Mouse (Mus musculus) spleen, embryonic (tissue): ENCODE results near the gene Zfp688.
"Not testable (repeated sequence)": the region's sequence is repeated elsewhere in the genome, so short reads cannot be mapped to it uniquely, and the experiment has no call there.

ENCODE experiments used
- CTCF ChIA-PET: fragments of 350-600 bp; sonication (Branson Sonifier 250); formaldehyde crosslinking; loops from one replicate; lab custom pipeline; 2022; lab: Charles Lee

Gene Zfp688

DNA sequence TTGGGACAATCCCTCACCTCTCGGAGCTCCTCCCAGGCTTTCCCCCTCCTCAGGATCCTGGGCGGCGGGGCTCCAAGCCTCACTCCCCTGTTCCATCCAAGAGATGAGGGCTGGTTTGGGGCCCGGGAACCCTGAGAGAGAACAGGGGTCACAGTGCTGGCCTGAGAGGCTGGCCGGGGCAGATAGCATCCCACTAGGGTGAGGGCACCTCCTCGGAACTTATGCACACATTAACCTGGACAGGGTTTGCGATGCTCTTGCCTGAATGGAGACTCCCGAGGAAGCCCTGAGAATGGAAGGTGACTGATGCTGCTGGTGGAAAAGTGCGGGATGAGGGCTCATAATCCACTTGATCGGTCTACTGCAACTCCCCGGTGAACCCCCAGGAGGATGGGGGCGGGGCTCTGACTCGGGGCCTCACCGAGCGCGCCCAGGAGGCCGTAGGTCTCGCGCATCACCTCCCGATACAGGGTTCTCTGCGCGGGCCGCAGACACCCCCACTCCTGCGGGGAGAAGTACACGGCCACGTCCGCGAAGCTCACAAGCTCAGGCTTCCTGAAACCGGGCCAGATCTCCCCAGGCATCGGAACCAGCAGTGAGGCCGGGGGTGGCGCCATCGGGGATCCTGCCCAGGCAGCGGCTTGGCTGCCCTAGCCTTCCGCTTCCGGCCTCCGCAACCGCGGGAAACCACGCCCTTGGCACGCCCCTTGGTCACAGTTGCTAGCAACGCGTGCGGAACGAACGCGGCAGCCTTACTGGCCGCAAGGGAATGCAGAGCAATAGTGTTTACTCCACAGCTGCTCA is at the start of gene Zfp688:
TSS of gene Zfp688 (minus strand) at position 681 of the 804 bp plus-strand sequence.
- CTCF ChIA-PET: interaction anchor here (0.6 to 0.8 kb wide), 3 partner anchors 66 to 462 kb away, joined by 3 to 6 read pairs (median 3); no protein-coding TSS in a partner anchor

DNA sequence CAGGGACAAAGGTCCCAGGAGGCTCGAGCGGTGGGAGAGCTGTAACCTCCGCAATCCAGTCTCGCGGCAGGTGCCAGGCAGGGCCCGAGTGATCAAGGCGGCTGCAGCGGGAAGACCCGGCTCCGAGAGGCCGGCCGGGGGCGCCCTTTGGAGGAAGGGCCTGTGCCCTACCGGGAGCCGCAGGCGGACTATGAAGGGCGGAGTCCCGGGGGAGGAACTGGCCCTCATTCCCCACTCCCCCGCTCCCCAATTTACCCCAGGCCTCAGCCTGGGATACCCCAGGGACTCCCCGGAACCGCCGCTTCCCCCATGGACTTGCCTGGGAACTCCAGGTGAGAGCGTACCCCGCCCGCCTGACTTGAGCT is 49.8 kb upstream of the Zfp688 start:
- CTCF ChIA-PET: no interaction called here

DNA sequence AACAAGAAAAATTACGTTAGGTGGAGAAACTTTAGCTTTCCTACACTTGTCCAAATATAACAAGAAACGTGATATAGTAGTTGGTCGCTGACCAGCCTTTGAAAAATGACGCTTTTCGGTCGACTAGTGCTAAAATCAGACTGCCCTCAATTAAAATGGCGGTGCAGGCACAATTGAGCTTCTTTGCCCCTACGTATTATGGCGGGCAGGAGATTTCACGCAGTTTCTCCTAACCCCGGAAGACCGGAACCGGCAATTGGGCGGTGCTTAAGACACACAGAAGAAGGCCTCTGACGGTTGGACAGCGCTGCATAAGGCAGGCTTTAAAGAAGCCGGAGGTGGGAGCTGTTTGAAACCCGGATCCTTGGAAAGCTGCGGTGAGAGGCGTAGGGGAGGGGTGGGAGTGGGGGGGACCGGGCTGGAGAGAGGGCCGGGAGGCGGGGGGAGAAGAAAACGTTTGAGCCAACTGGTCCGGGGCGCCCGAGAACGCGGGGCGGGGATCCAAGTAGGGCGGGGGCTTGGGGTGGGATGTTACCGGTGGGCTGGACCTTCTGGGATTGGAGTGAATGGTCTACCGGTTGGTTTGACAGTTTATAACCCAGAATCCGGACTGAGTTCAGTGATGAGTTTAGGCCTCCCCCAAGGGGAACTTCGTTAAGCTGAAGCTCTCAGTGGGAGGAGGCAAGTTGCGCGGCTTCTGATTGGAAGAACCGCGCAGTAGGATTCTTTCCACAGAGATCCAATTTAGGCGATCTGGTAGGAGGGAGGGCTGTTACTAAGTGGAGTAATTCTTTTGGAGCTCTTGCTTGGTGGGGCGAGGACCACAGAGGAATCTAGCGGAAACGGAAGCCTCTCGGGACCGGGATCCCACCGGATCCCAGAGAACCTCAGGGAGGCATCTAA is 49.1 kb upstream of the Zfp688 start:
- CTCF ChIA-PET: interaction anchor here (0.6 kb wide), 1 partner anchor 77 kb away, joined by 5 read pairs; no protein-coding TSS in a partner anchor

DNA sequence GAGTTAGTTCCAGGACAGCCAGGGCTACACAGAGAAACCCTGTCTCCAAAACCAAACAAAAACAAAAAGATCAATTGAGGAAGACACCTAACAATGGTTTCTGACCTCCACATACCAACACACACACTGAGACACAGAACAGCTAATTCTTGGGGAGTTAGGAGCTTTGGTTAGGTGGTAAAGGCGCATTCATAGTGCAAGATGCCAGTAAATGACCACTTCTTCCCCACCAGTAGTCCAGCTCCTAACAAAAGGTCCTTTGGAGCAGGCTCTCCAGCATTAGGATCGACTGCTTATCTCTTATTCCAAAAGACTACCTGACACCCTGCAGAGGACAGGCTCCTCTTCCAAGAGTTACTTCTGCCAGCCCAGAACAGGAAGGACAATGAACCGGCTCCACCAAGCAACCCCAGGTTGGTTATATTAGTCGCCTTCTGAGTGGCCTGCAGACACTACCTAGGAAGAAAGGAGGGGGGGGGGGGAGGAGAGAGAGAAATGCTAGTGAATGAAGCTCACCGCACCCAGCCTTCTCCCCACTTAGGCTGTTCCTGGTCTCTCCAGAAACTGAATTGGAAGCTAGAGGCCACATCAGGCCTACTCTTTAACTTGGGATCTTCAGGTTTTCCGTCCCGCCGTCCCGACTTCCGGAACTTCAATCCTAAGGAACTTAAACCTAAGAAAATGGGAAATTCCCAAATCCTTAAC is 48.3 kb upstream of the Zfp688 start:
- CTCF ChIA-PET: interaction anchor here (0.6 kb wide), 1 partner anchor 76 kb away, joined by 5 read pairs; no protein-coding TSS in a partner anchor

DNA sequence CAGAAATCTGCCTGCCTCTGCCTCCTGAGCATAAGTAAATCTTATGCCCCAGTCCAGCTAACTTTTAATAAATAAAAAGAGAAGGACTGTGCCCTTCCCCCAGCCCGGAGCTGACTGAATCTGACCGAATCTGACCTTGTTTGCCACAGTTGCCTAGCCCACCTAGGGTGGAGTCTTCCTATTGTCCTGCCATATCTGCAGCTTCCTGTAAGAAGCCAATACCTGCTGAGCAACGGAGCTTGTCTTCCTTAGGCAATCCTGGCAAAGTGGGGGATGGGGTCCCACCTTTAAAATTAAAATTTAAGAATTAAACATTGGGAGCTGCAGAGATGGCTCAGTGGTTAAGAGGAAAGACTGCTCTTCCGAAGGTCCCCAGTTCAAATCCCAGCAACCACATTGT is 44.7 kb upstream of the Zfp688 start:
- CTCF ChIA-PET: interaction anchor here (0.6 kb wide), 1 partner anchor 27 kb away, joined by 4 read pairs; no protein-coding TSS in a partner anchor

DNA sequence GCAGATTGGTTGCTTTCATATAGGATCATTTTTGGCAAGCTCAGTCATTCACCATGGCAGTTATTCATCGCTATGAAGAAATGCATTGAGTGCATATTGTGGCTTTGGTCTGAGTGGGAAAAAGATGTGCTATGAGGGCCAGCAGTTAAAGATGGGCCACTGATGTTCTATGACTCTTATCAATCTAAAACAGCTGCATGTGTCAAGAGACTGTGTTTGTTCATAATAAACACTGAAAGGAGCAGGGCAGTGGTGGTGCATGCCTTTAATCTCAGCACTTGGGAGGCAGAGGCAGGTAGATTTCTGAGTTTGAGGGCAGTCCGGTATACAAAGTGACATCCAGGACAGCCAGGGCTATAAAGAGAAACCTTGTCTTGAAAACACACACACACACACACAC is 43.8 kb upstream of the Zfp688 start:
- CTCF ChIA-PET: interaction anchor here (0.6 kb wide), 1 partner anchor 26 kb away, joined by 4 read pairs; no protein-coding TSS in a partner anchor

DNA sequence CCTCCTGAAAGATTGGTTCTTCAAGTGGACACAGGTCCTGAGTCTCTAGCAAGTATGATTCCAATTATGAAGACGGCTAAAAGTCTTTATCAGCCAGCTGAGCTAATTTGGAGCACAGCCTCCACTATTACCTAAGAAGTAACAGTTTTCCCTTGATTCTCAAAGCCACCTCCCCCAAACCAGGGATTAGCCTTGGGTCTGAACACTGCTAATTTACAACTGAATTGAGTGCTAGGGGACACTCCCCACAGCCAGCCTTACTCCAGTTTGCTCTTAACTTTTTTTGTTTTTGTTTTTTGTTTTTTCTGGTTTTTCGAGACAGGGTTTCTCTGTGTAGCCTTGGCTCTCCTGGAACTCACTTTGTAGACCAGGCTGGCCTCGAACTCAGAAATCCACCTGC is 43.3 kb upstream of the Zfp688 start:
- CTCF ChIA-PET: no interaction called here

DNA sequence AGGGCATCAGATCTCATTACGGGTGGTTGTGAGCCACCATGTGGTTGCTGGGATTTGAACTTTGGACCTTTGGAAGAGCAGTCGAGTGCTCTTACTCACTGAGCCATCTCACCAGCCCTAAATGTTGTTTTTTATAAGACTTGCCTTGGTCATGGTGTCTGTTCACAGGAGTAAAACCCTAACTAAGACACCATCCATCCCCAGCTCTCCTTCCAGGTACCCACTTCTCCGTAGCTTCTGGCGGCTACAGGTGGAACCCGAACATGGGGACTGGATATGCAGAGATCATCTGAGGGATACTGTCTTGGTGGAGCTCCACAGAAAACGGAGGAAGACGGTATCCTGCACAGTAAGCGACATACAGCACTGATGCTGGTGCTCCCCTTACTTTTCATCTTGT is 37.4 kb upstream of the Zfp688 start, which contains the start of gene Prr14:
TSS of gene Prr14 (plus strand) at position 301 of the 400 bp plus-strand sequence.
- CTCF ChIA-PET: not testable (repeated sequence)

DNA sequence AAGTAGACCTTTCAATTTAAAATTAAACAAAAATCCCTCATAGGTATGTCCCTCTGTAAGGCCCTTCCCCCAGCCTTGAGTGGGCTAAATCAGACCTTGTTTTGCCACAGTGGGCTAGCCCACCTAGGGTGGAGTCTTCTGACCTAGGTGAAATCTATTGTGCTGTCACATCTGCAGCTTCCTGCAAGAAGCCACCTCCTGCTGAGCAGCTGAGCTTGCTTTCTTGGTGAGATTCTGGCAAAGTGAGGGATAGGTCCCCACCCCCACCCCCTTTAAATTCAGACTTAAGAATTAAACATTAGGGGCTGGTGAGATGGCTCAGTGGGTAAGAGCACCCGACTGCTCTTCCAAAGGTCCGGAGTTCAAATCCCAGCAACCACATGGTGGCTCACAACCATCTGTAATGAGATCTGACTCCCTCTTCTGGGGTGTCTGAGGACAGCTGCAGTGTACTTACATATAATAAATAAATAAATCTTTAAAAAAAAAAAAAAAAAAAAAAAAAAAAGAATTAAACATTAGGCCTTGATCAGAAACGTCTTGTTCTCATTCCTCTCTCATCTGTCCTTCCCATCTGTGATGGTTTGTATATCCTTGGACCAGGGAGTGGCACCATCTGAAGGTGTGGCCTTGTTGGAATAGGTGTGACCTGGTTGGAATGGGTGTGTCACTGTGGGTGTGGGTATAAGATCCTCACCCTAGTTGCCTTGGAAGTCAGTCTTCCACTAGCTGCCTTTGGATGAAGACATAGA is 36.7 kb upstream of the Zfp688 start:
- CTCF ChIA-PET: interaction anchor here (0.7 kb wide), 1 partner anchor 940 kb away, joined by 4 read pairs; no protein-coding TSS in a partner anchor

DNA sequence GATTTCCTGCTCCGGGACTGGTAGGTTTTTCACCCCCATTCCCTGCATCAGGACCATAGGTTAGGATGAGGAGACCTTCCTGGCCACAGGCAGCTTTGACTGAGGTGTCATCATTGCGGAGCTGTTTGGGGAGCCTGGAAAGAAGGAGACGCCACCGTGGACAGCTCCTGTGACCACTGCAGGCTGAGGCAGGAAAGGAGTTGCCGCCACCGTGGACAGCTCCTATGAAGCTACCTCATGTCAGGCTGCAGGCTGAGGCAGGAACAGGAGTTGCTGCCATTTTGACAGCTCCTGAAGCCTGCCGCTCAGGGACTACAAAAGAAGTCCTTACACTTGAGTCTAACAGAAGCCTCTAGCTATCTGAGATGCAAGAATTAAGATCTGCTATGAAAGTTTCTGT is 33.0 kb upstream of the Zfp688 start:
- CTCF ChIA-PET: interaction anchor here (1.0 kb wide), 1 partner anchor 34 kb away, joined by 5 read pairs; no protein-coding TSS in a partner anchor

DNA sequence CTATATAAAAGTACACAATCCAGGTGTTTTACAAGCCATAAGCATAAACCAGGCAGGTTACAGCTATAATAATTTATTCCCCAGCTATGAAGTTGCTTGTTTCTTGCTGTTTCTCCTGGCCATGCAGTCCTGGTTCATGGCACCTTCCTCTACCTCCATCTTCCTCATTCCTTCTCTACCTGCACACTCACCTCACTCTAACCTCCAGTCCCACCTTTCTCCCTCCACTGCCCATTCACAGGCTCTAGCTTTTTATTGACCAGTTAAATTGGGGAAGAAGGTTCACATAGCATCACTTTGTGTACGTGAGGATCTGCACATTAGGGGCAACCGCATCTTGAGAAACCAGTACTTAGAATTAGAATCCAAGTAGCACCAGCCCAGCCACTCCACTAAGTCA is 31.2 kb upstream of the Zfp688 start:
- CTCF ChIA-PET: interaction anchor here (0.6 kb wide), 1 partner anchor 28 kb away, joined by 3 read pairs; no protein-coding TSS in a partner anchor

DNA sequence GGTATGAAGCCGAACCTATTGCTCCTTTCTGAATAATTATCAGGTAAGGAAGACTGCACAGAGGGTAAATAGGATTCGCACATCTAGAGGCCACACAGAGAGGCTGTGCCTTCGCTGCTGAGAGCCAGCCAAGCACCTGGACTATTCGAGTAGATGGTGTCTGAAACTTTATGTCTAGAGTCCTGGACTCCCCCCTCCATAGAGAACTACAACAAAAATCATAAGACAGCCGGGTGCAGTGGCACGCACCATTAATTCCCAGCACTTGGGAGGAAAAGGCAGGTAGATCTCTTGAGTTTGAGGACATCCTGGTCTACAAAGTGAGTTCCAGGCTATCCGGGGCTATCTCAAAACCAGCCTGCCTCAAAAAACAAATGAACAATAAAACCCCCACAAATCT is 28.1 kb upstream of the Zfp688 start:
- CTCF ChIA-PET: no interaction called here

DNA sequence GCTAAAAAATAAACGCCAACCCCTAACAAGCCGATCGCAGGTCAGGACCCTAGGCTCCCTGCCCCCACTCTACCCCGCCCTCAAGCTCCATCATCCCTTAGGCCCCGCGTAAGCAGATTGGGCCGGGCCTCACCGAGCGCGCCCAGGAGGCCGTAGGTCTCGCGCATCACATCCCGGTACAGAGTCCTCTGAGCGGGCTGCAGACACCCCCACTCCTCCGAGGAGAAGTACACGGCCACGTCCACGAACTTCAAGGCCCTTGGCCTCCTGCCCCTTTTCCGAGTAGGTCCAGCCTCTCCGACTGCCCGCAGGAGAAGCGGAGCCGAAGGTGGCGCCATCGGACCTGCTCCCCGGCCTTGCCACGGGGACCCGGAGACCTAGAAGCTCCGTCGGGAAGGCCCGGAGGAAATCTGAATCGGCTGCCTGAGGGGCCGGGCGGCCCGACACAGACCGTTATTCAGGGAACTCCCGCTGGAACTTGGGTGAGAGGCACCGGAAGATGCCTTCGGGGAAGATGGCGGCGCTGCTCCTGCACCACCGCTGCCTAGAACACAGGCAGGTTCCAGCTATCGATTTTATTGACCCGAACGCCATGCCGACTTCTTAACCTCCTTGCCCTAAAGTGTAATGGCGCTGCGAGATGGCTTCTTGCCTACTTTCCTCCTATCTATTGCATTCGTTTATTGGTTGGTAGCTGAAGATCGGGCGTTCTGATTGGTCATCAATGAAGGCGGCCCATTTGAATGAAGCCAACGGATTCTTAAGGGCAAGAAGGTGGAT is 26.8 kb upstream of the Zfp688 start, which contains the start of gene Zfp689:
TSS of gene Zfp689 (minus strand) at position 638 of the 780 bp plus-strand sequence.
- CTCF ChIA-PET: no interaction called here

DNA sequence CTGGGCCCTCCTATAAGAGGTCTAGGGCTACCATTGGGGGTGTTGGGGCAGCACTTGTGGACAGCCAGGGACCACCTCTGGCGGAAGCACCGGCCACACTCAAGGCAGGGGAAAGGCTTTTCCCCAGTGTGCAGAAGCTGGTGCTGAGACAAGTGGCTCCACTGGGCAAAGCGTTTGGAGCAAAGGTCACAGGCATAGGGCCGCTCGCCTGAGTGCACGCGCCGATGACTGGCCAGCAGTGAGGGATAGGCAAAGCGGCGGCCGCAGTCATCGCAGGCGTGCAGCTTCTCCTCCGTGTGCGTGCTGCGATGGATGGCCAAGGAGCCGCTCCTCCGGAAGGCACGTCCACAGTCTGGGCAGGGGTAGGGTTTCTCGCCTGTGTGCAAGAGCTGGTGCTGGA is 22.1 kb upstream of the Zfp688 start:
- CTCF ChIA-PET: no interaction called here

DNA sequence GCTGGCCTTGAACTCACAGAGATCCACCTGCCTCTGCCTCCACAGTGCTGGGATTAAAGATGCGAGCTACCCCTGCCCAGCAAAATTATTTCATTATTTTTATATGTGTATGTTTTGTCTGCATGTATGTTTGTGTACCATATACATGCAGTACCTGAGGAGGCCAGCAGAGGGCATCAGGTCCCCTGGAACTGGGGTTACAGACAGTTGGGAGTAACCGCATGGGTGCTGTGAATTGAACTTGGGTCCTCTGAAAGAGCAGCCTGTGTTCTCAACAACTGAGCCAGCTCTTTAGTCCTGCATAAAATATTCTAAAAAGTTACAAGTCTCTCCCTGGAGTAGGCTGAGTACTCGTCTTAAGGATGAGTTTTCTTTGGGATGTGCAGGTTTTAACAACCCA is 15.9 kb upstream of the Zfp688 start:
- CTCF ChIA-PET: no interaction called here

DNA sequence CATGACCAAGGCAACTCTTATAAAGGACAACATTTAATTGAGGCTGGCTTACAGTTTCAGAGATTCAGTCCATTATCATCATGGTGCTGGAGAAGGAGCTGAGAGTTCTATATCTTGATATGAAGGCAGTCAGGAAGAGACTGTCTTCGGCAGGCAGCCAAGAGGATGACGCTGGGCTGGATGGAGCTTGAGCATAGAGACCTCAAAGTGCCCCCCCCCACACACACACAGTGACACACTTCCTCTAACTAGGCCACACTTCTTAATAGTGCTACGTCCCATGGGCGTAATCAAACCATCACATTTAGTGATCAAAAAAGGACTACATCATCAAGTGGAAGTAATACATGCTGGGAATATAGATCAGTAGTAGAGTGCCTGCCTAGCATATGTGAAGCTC is 13.3 kb upstream of the Zfp688 start:
- CTCF ChIA-PET: interaction anchor here (0.6 kb wide), 1 partner anchor 1422 kb away, joined by 9 read pairs; no protein-coding TSS in a partner anchor

DNA sequence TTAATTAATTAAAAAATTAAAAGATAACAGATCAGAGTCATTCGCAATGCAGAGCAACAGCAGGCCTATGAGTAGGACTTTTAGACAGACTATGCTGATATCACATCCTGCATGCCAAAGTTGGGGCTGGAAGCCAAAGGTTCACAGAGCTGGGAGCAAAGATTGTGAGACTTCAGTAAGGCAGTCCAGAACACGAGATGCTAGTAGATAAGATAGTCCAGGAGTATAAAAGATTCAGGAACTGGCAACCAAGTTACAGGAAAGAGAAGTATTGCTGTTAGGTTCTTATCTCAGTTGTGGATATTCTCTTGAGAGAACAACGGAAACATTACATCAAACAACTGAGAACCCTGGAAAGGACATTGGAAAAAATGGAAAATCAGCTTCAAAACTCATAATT is 4.5 kb upstream of the Zfp688 start:
- CTCF ChIA-PET: interaction anchor here (0.6 kb wide), 3 partner anchors 32 to 658 kb away, joined by 3 to 7 read pairs (median 7); no protein-coding TSS in a partner anchor

DNA sequence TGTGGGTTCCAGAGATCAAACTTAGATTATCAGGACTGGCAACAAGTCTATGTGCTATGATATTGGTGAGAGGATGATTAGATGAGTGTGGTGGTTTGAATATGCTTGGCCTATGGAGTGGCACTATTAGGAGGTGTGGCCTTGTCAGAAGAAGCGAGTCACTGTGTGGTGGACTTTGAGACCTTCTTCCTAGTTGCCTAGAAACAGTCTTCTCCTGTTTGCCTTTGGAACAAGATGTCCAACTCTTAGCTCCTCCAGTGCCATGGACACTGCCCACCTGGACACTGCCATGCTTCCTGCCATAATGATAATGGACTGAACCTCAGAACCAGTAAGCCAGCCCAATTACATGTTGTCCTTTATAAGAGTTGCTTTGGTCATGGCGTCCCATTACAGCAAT is 4.0 kb upstream of the Zfp688 start:
- CTCF ChIA-PET: interaction anchor here (0.6 kb wide), 2 partner anchors 32 to 657 kb away, joined by 3 to 7 read pairs; no protein-coding TSS in a partner anchor

DNA sequence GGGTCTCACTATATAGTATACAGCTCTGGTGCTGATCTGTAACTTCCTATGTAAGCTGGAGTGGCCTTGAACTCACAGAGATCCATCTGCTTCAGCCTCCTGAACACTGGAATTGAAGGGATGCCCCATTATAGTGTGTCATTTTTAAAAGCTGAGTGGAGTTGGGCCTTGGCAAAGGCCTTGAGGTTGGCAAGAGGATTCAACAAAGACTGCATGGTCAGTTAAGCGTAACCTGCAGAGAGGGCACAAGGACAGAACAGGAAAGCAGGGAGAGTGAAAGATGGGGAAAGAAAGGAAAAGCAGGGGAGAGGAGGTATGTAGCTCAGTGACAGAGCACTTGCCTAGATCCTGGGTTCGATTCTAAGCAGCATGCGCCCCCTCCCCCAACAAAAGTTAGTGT is 3.4 kb upstream of the Zfp688 start:
- CTCF ChIA-PET: no interaction called here
